8 mouse cellular contexts compared by ENCODE assay signal in genomic region chr4:154904185-154905071, GRCm38 (mm10). TPM values are rescaled to one million over a fixed set of nuclear protein-coding genes. Genes with fewer than 3 reads are reported as not detected.
A peak's percentile ranks its signal among the peaks of the same experiment; 100 is the strongest.
DNase-seq lines count a peak whose midpoint lies in the region; ATAC-seq and TF ChIP-seq lines count a peak whose summit lies in the region.

No protein-coding gene starts in this region.

- WGBS in embryonic facial prominence, embryonic 11.5 days: 2% methylated on average over 16 of the region's 16 CpGs
- 4% methylated on average over 16 of the region's 16 CpGs for WGBS in heart, adult 2 months
- 2% methylated on average over 16 of the region's 16 CpGs for WGBS in limb, embryonic 10.5 days
- 5% methylated on average over 16 of the region's 16 CpGs for WGBS in midbrain, embryonic 11.5 days
- WGBS in spleen, adult 2 months: 2% methylated on average over 16 of the region's 16 CpGs

- TF ChIP-seq POLR2A in heart, adult 2 months (IDR thresholded peaks at IDR 0.05; ENCODE audit: insufficient read depth, low read depth, low read length): no peak
- TF ChIP-seq POLR2A in spleen, adult 2 months (IDR thresholded peaks at IDR 0.05; ENCODE audit: low read depth, low read length): no peak

- intact Hi-C loops in heart, adult 2 months (cut with DNase I): no loop called here

- H3K36me3 ChIP-seq in embryonic facial prominence, embryonic 11.5 days (replicated peaks; ENCODE audit: control insufficient read depth, insufficient read depth, low read depth, low read length): no peaks in the 10 kb centered on the region
- no peaks in the 10 kb centered on the region for H3K36me3 ChIP-seq in heart, adult 2 months (ENCODE audit: control insufficient read depth, insufficient read depth, low read length)
- H3K36me3 ChIP-seq in limb, embryonic 10.5 days: no peaks in the 10 kb centered on the region
- no peaks in the 10 kb centered on the region for H3K36me3 ChIP-seq in midbrain, embryonic 11.5 days (ENCODE audit: control insufficient read depth, insufficient read depth, low read length)
- H3K36me3 ChIP-seq in spleen, adult 2 months (ENCODE audit: control insufficient read depth, insufficient read depth, low read length): no peaks in the 10 kb centered on the region

- H3K4me2 ChIP-seq in embryonic facial prominence, embryonic 11.5 days (ENCODE audit: low read depth, low read length): peak overlapping the region; percentile 47
- H3K4me2 ChIP-seq in midbrain, embryonic 11.5 days: peak overlapping the region; percentile 48

- H3K9me3 ChIP-seq in embryonic facial prominence, embryonic 11.5 days (replicated peaks; ENCODE audit: control insufficient read depth, low read length): no peaks in the 10 kb centered on the region
- no peaks in the 10 kb centered on the region for H3K9me3 ChIP-seq in limb, embryonic 10.5 days (replicated peaks)
- H3K9me3 ChIP-seq in midbrain, embryonic 11.5 days (ENCODE audit: control insufficient read depth, low read length): no peaks in the 10 kb centered on the region

- no peaks in the 10 kb centered on the region for H3K4me1 ChIP-seq in embryonic facial prominence, embryonic 11.5 days (ENCODE audit: control insufficient read depth, insufficient read depth, low read length)
- no peaks in the 10 kb centered on the region for H3K4me1 ChIP-seq in heart, adult 2 months (ENCODE audit: control insufficient read depth, insufficient read depth, low read length)
- peaks cover 23% of the 10 kb centered on the region for H3K4me1 ChIP-seq in limb, embryonic 10.5 days
- peaks cover 2% of the 10 kb centered on the region; the same call in 1 of the 2 replicates for H3K4me1 ChIP-seq in midbrain, embryonic 11.5 days (ENCODE audit: control insufficient read depth, insufficient read depth, low read length)
- H3K4me1 ChIP-seq in spleen, adult 2 months (ENCODE audit: control insufficient read depth, insufficient read depth, insufficient read length): no peaks in the 10 kb centered on the region; the same call in 1 of the 2 replicates

- H3K79me2 ChIP-seq in heart, adult 2 months (replicated peaks; ENCODE audit: control insufficient read depth, insufficient read depth, low read length): no peaks in the 10 kb centered on the region

- no peak for TF ChIP-seq CTCF in heart, adult 2 months (IDR thresholded peaks at IDR 0.05)
- TF ChIP-seq CTCF in spleen, adult 2 months (IDR thresholded peaks at IDR 0.05; ENCODE audit: extremely low read depth, insufficient read depth, insufficient read length, insufficient replicate concordance): no peak

- peak overlapping the region; percentile 59; the same call in 1 of the 2 replicates for H3K27ac ChIP-seq in embryonic facial prominence, embryonic 11.5 days (replicated peaks; ENCODE audit: low read depth, low read length)
- H3K27ac ChIP-seq in heart, adult 2 months: no peak overlapping the region
- peak overlapping the region; percentile 78 for H3K27ac ChIP-seq in limb, embryonic 10.5 days
- no peak overlapping the region for H3K27ac ChIP-seq in midbrain, embryonic 11.5 days (ENCODE audit: low read depth, low read length)
- no peak overlapping the region for H3K27ac ChIP-seq in spleen, adult 2 months (ENCODE audit: insufficient read depth, low read length)

- no peaks in the 10 kb centered on the region for H3K27me3 ChIP-seq in embryonic facial prominence, embryonic 11.5 days (ENCODE audit: control insufficient read depth, insufficient read depth, low read length)
- H3K27me3 ChIP-seq in heart, adult 2 months (ENCODE audit: control insufficient read depth, insufficient read depth, low read length): 0 out of 2 replicates have a peak, but pooled peaks cover 2% of the 10 kb centered on the region
- no peaks in the 10 kb centered on the region for H3K27me3 ChIP-seq in limb, embryonic 10.5 days (ENCODE audit: low read depth, poor library complexity, severe bottlenecking)
- H3K27me3 ChIP-seq in midbrain, embryonic 11.5 days (ENCODE audit: control insufficient read depth, insufficient read depth, low read length): no peaks in the 10 kb centered on the region
- no peaks in the 10 kb centered on the region for H3K27me3 ChIP-seq in spleen, adult 2 months (ENCODE audit: control insufficient read depth, insufficient read depth, low read length)

- DNase-seq in 3T3-L1 (ENCODE audit: low read depth, low spot score): peak; percentile 82
- DNase-seq in adrenal gland, postnatal 14 days: peak; percentile 82
- DNase-seq in embryonic facial prominence, embryonic 11.5 days (ENCODE audit: low spot score): peak; percentile 91
- DNase-seq in heart, adult 2 months: peak; percentile 66 to 81
- peak; percentile 88 for DNase-seq in kidney, adult 18-20 months
- peak; percentile 74 for DNase-seq in limb, embryonic 10.5 days (ENCODE audit: low spot score)
- peak; percentile 90 for DNase-seq in midbrain, embryonic 11.5 days (ENCODE audit: low spot score, missing footprints)
- DNase-seq in spleen, adult 2 months (ENCODE audit: low read depth in 1 of 2, low spot score in 2 of 2): peak; percentile 85

- peak overlapping the region; percentile 54 for H3K9ac ChIP-seq in embryonic facial prominence, embryonic 11.5 days (replicated peaks; ENCODE audit: low read length)
- H3K9ac ChIP-seq in heart, adult 2 months (ENCODE audit: low read depth, low read length): no peak overlapping the region
- peak overlapping the region; percentile 6; the same call in 1 of the 2 replicates for H3K9ac ChIP-seq in midbrain, embryonic 11.5 days (ENCODE audit: low read length)

- peak overlapping the region; percentile 28 for H3K4me3 ChIP-seq in embryonic facial prominence, embryonic 11.5 days (ENCODE audit: low read depth, low read length)
- no peak overlapping the region for H3K4me3 ChIP-seq in heart, adult 2 months
- H3K4me3 ChIP-seq in limb, embryonic 10.5 days: peak overlapping the region; percentile 59
- peak overlapping the region; percentile 21 for H3K4me3 ChIP-seq in midbrain, embryonic 11.5 days (ENCODE audit: low read depth, low read length)
- peak overlapping the region; percentile 47 for H3K4me3 ChIP-seq in spleen, adult 2 months (ENCODE audit: extremely low read depth, insufficient read depth, insufficient read length)

- ATAC-seq in embryonic facial prominence, embryonic 11.5 days (replicated peaks; ENCODE audit: insufficient number of reproducible peaks, low FRiP score, low TSS enrichment, low read depth): peak; percentile 93
- peak; percentile 86 for ATAC-seq in midbrain, embryonic 11.5 days (ENCODE audit: low FRiP score)

- TF ChIP-seq EP300 in heart, adult 2 months (IDR thresholded peaks at IDR 0.05; ENCODE audit: insufficient read depth, low read depth, low read length): no peak

RNA-seq across cellular contexts. Expression of gene Fam213b, which starts 5.5 kb away (rescaled TPM):
- 51.9 and 52.6 TPM in 2 replicates for total RNA-seq in adrenal gland, postnatal 14 days (2021)
- 45.7 and 46.9 TPM in 2 replicates for polyA plus RNA-seq in embryonic facial prominence, embryonic 11.5 days (2014; fragmentation: Nextera tagmentation; extraction: Ambion mirVana)
- 10 to 100 TPM; 77.1 to 95.9 TPM for total RNA-seq in heart, adult 2 months (2021)
- 77.3 and 110 TPM in 2 replicates for polyA plus RNA-seq in heart, adult 2 months (2012; rRNA removed)
- 34.9 and 42.7 TPM in 2 replicates for polyA plus RNA-seq in limb, embryonic 10.5 days (2016; fragmentation: Nextera tagmentation; extraction: Ambion mirVana)
- 39.6 and 41.8 TPM in 2 replicates for polyA plus RNA-seq in midbrain, embryonic 11.5 days (2014; fragmentation: Nextera tagmentation; extraction: Ambion mirVana)
- polyA plus RNA-seq in spleen, adult 2 months (2012; rRNA removed): 22.2 and 33.6 TPM in 2 replicates

RNA-seq across cellular contexts. Expression of gene Tnfrsf14, which starts 23.9 kb away (rescaled TPM):
- 8.3 and 10.6 TPM in 2 replicates for total RNA-seq in adrenal gland, postnatal 14 days (2021)
- polyA plus RNA-seq in embryonic facial prominence, embryonic 11.5 days (2014; fragmentation: Nextera tagmentation; extraction: Ambion mirVana): 0.35 and 0.71 TPM in 2 replicates
- total RNA-seq in heart, adult 2 months (2021): 1 to 10 TPM; 6.1 to 7.0 TPM
- polyA plus RNA-seq in heart, adult 2 months (2012; rRNA removed): 16.1 and 18.8 TPM in 2 replicates
- polyA plus RNA-seq in limb, embryonic 10.5 days (2016; fragmentation: Nextera tagmentation; extraction: Ambion mirVana): 0.55 and 2.4 TPM in 2 replicates
- polyA plus RNA-seq in midbrain, embryonic 11.5 days (2014; fragmentation: Nextera tagmentation; extraction: Ambion mirVana): 0.93 and 1.2 TPM in 2 replicates
- polyA plus RNA-seq in spleen, adult 2 months (2012; rRNA removed): 210 and 232 TPM in 2 replicates

RNA-seq across cellular contexts. Expression of gene Mmel1, which starts 35.0 kb away (rescaled TPM):
- total RNA-seq in adrenal gland, postnatal 14 days (2021): 0.68 and 1.6 TPM in 2 replicates
- 0.28 and 0.54 TPM in 2 replicates for polyA plus RNA-seq in embryonic facial prominence, embryonic 11.5 days (2014; fragmentation: Nextera tagmentation; extraction: Ambion mirVana)
- total RNA-seq in heart, adult 2 months (2021): not detected
- polyA plus RNA-seq in heart, adult 2 months (2012; rRNA removed): 0.16 TPM in 1 of 2 replicates, not detected in the other
- polyA plus RNA-seq in limb, embryonic 10.5 days (2016; fragmentation: Nextera tagmentation; extraction: Ambion mirVana): 0.15 TPM in 1 of 2 replicates, not detected in the other
- polyA plus RNA-seq in midbrain, embryonic 11.5 days (2014; fragmentation: Nextera tagmentation; extraction: Ambion mirVana): 0.29 and 0.56 TPM in 2 replicates
- 0.22 TPM in 2 replicates for polyA plus RNA-seq in spleen, adult 2 months (2012; rRNA removed)

RNA-seq across cellular contexts. Expression of gene Hes5, which starts 56.3 kb away (rescaled TPM):
- total RNA-seq in adrenal gland, postnatal 14 days (2021): not detected in 2 replicates
- 35.4 and 47.4 TPM in 2 replicates for polyA plus RNA-seq in embryonic facial prominence, embryonic 11.5 days (2014; fragmentation: Nextera tagmentation; extraction: Ambion mirVana)
- total RNA-seq in heart, adult 2 months (2021): not detected
- polyA plus RNA-seq in heart, adult 2 months (2012; rRNA removed): 0.10 TPM in 1 of 2 replicates, not detected in the other
- polyA plus RNA-seq in limb, embryonic 10.5 days (2016; fragmentation: Nextera tagmentation; extraction: Ambion mirVana): 0.33 and 1.1 TPM in 2 replicates
- polyA plus RNA-seq in midbrain, embryonic 11.5 days (2014; fragmentation: Nextera tagmentation; extraction: Ambion mirVana): 456 and 535 TPM in 2 replicates
- polyA plus RNA-seq in spleen, adult 2 months (2012; rRNA removed): 5.4 and 10.5 TPM in 2 replicates

RNA-seq across cellular contexts. Expression of gene Pank4, which starts 59.5 kb away (rescaled TPM):
- 27.9 and 30.2 TPM in 2 replicates for total RNA-seq in adrenal gland, postnatal 14 days (2021)
- polyA plus RNA-seq in embryonic facial prominence, embryonic 11.5 days (2014; fragmentation: Nextera tagmentation; extraction: Ambion mirVana): 43.6 and 48.8 TPM in 2 replicates
- total RNA-seq in heart, adult 2 months (2021): 10 to 100 TPM; 40.7 to 43.9 TPM
- polyA plus RNA-seq in heart, adult 2 months (2012; rRNA removed): 59.6 and 81.2 TPM in 2 replicates
- 45.8 and 56.5 TPM in 2 replicates for polyA plus RNA-seq in limb, embryonic 10.5 days (2016; fragmentation: Nextera tagmentation; extraction: Ambion mirVana)
- 37.0 and 40.4 TPM in 2 replicates for polyA plus RNA-seq in midbrain, embryonic 11.5 days (2014; fragmentation: Nextera tagmentation; extraction: Ambion mirVana)
- polyA plus RNA-seq in spleen, adult 2 months (2012; rRNA removed): 58.0 and 69.5 TPM in 2 replicates

Comparison
In these comparisons a context has a peak if more than half of its experiments do, and no peak if none do; other contexts are left out.
1. H3K27ac ChIP-seq: peak in embryonic facial prominence, embryonic 11.5 days (single experiment) and limb, embryonic 10.5 days (single experiment); none in heart, adult 2 months (single experiment), midbrain, embryonic 11.5 days (single experiment) and spleen, adult 2 months (single experiment).
2. RNA of gene Tnfrsf14, which starts 23.9 kb away (polyA plus RNA-seq): 210 to 232 TPM in spleen, adult 2 months; 16.1 to 18.8 TPM in heart, adult 2 months, 0.55 to 2.4 TPM in limb, embryonic 10.5 days, 0.93 to 1.2 TPM in midbrain, embryonic 11.5 days and 0.35 to 0.71 TPM in embryonic facial prominence, embryonic 11.5 days; every median in the first group is over 10 times any median in the second.
3. Peak in every context shown above with its lines, with median percentiles within 50 percentile points of each other: DNase-seq.